Mouse (Mus musculus) gonadal fat pad, adult 2 months (tissue): Measurements from ENCODE around the gene Ddn. TPM values are rescaled to one million over a fixed set of nuclear protein-coding genes. Genes with fewer than 3 reads are reported as not detected.
A peak's percentile ranks its signal among the peaks of the same experiment; 100 is the strongest.

Source experiments
- DNase-seq: peaks from one replicate; pipeline ENCODE4 v3.0.0-alpha.2; 2012; ENCODE audit warnings: low read depth
- polyA plus RNA-seq: library from polyadenylated mRNA; depleted of rRNA; stranded (reverse); fragments of >200 nt; gene quantifications from 2 replicates; pipeline ENCODE4 v1.2.3, GENCODE M21; 2012; rRNA removed

The Ddn gene
- polyA plus RNA-seq, 1 experiment: 0.05 TPM

DNA sequence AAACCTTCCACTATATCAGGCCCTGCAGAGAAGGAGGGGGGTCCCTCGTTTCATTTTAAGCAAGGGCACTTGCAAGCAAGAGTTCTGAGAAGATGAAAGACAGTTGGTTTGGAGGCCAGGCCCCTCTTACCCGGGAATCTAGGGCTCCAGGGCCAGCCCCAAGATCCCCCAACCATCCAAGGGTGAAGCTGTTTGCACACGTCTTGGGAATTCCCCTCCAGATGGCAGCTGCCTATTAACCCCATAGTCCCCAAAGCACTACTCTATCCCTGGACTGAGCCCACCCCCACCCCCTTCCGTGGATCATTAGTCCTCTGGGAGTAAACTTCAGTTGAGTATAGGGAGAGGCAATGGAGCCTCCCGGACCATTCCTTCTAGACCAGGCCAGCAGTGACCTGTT lies 33.8 kb downstream of the Ddn start:
- DNase-seq: no peak

- no peak for DNase-seq
Observed at GRCm38 (mm10) chr15:98774096-98774495, 35.2 kb downstream of the Ddn start.

DNA sequence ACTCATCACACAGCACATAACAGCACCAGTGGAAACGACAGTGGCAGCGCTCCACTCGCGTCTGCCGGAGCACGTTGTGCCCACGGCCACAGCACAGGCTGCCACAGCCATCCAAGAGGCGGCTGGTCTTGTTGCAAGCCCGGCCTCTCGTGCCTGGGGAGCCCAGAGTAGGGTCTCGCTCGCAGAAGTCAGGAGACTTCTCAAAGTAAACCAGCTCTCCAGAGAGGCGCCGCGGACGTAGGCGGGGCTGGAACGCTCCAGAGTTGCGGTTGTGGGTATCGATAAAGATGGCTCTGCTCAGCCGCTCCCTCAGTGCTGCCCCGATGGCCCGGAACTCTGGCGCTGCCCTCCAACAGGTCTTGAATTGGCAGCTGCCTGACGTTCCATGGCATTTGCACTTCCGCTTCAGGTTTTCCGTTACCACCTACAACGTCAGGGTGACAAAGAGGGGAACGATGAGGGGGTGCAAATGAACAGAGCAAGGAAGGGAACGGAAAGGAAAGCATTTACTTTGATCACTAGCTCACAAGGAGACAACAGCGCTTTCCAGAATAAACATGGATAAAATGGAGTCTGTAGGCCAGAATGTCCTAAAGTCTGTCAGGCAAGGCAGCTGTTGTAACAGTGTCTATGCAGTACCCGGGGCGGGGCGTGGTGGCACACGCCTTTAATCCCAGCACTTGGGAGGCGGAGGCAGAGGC lies 36.6 kb downstream of the Ddn start:
- DNase-seq: peak; percentile 26

DNA sequence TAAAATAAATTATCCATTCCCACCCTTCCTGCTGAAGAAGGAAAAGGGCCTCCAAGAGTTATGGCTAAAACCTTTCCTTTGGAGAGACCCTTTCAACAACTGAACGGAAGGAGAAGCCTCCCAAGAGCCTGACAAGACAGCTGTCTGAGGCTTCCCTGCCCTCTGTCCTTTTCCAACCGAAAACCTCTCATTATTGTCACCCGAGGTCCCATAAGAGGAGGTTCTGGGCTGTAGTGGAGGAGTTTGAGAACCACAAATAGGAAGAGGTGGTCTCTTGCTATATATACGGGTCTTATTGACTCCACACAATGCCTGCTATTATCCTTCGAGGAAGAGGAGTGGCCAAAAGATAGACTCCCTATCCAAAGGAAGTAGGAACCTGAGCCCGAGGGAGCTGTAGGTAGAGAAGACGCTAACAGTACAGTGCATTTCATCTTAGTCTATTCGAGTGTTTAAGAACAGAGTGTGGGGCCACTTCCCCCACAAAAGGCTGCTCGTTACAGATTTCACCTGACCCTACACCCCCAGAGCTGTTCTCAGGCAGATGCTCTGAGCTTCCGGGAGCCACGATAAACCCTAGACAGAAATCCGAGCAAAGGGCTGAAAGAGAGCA lies 37.4 kb downstream of the Ddn start:
- no peak for DNase-seq

DNA sequence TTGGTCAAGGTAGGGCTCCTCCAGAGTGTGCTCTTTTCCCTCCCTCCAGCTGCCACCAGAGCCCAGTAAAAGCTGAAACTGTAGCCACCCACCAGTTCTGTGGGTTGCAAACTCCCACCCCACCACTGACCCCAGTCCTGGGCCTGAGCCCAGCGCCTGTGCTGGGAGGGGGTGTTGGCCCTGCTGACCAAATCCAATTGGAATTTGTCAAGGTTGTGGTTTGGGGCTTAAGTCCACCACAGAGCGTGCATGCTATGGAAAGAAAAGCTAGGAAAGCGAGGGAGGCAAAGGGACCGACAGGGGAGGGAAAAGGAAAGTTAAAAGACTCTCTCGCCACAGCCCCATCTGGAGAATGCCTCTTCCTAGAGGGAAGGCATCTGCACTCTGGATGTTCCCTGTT lies 41.0 kb downstream of the Ddn start:
- no peak for DNase-seq

GRCm38 (mm10) chr15:98765929-98766328 lies 43.4 kb downstream of the Ddn start:
- DNase-seq: no peak

DNA sequence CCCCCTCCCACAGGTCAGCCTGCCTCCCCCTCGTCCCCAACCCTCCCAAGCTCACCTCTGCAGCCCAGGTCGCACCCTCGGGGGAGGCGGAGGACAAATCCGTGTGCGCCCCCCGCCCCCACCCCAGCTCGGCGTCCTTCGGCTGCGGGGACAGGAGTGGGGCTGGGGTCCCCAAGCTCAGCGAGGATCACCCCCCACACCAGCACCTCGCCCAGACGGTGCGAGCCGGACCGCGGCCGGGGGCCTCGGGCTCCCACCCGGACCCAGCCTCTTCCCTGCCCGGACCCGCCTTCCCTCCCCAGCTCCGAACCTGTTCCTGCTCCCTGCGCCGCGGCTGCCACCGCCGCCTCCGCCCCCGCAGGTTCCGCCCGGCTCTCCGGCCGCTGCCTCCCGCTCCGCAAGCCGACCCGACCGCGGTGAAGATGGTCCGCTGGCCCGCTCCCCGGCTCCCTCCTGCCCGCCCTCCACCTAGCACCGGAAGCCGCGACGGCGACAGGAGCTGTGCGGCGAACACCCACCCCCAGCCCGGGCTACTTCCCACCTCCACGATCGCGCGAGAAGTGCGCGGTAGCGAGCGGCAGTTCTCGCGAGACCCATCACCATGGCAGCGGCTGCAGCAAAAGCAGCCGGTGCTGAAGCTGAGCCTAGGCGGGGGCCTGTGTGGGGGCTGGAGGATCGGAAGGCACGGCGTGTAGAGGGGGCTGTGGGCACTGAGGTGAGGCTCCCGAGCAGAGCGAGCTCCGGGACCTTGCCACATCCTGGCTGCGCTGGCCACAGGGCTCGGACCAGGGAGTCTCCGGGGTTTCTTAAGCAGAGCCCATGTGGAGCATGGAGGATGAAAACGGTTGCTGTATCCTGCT lies 46.4 kb downstream of the Ddn start, which contains the start of gene Arf3:
Gene Arf3, minus strand, starts transcription at position 545 of the 860 bp plus-strand sequence.
- DNase-seq: no peak

- no peak for DNase-seq
Observed at GRCm38 (mm10) chr15:98762201-98762621, 47.1 kb downstream of the Ddn start.

DNA sequence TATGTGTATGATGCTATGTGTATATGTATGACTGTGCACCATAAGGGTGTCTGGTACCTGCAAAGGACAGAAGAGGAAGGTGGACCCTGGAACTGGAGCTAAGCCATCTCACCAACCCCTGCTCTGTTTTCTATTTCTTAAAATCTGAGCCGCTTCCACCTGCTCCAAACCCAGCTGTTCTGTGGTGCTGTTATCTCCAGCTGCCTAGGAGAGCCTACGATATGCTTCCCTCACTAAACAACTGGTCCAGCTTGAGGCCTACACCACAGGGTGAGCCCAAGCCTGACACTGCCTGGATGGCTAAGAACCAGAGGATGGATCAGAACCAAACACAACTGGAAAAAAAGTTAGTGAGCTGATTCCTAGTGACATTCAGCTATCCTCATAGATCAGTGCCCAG lies 55.2 kb downstream of the Ddn start:
- no peak for DNase-seq

Other genes with a start within 250 kb of the Ddn start
- gene Ccnt1, start 238.6 kb downstream of the Ddn start, polyA plus RNA-seq: 12.0 and 13.2 TPM in 2 replicates
- gene 4930415O20Rik, start 238.5 kb downstream of the Ddn start, polyA plus RNA-seq: 0.58 and 1.3 TPM in 2 replicates
- 84.8 and 91.2 TPM in 2 replicates for gene Adcy6, start 199.4 kb downstream of the Ddn start, polyA plus RNA-seq
- gene Cacnb3, start 178.7 kb downstream of the Ddn start, polyA plus RNA-seq: 13.7 and 16.1 TPM in 2 replicates
- 30.2 and 31.3 TPM in 2 replicates for gene Ddx23, start 146.6 kb downstream of the Ddn start, polyA plus RNA-seq
- 2.6 and 4.8 TPM in 2 replicates for gene Rnd1, start 132.0 kb downstream of the Ddn start, polyA plus RNA-seq
- gene Ccdc65, start 101.3 kb downstream of the Ddn start, polyA plus RNA-seq: 0.73 and 1.6 TPM in 2 replicates
- 59.6 and 73.5 TPM in 2 replicates for gene Fkbp11, start 81.3 kb downstream of the Ddn start, polyA plus RNA-seq
- 149 and 209 TPM in 2 replicates for gene Arf3, start 46.3 kb downstream of the Ddn start, polyA plus RNA-seq
- gene Wnt10b, start 31.3 kb downstream of the Ddn start, polyA plus RNA-seq: 2.7 and 3.7 TPM in 2 replicates
- 0.05 TPM in 1 of 2 replicates, not detected in the other for gene Wnt1, start 19.6 kb downstream of the Ddn start, polyA plus RNA-seq
- 83.3 and 101 TPM in 2 replicates for gene Prkag1, start 22.0 kb upstream of the Ddn start, polyA plus RNA-seq
- gene Kmt2d, start 61.7 kb upstream of the Ddn start, polyA plus RNA-seq: 14.9 and 24.3 TPM in 2 replicates
- 1.8 and 3.2 TPM in 2 replicates for gene Rhebl1, start 85.0 kb upstream of the Ddn start, polyA plus RNA-seq
- 1.7 and 2.1 TPM in 2 replicates for gene Dhh, start 89.0 kb upstream of the Ddn start, polyA plus RNA-seq
- gene Lmbr1l, start 108.7 kb upstream of the Ddn start, polyA plus RNA-seq: 37.5 and 42.9 TPM in 2 replicates
- gene Tuba1b, start 125.1 kb upstream of the Ddn start, polyA plus RNA-seq: 1,607 and 3,142 TPM in 2 replicates
- 1.2 and 151 TPM in 2 replicates for gene Gm49450, start 144.1 kb upstream of the Ddn start, polyA plus RNA-seq
- gene Tuba1a, start 144.2 kb upstream of the Ddn start, polyA plus RNA-seq: 538 and 2,258 TPM in 2 replicates
- 213 and 263 TPM in 2 replicates for gene Tuba1c, start 220.4 kb upstream of the Ddn start, polyA plus RNA-seq
- gene Prph, start 245.7 kb upstream of the Ddn start, polyA plus RNA-seq: 0.06 and 0.32 TPM in 2 replicates